Mouse (Mus musculus) brown adipose tissue, adult 24 weeks (tissue): ENCODE data around the gene Nop2. TPM values are rescaled to one million over a fixed set of nuclear protein-coding genes. Genes with fewer than 3 reads are reported as not detected.

Experiments
- H3K27ac ChIP-seq: fragments of 200-500 bp; replicated peaks from 2 replicates; pipeline ENCODE4 v1.5.1; 2012; ENCODE audit warnings: low read depth, mild to moderate bottlenecking, low read length
- H3K4me1 ChIP-seq: fragments of 200-500 bp; 2 replicates; pipeline ENCODE4 v1.6.1; 2012; ENCODE audit warnings: low read length, mixed read lengths; ENCODE audit not compliant: control insufficient read depth, insufficient read depth, insufficient read length
- H3K4me3 ChIP-seq: fragments of 200-500 bp; 2 replicates; pipeline ENCODE4 v1.5.1; 2012; ENCODE audit warnings: low read depth, mild to moderate bottlenecking, low read length, moderate library complexity; ENCODE audit not compliant: insufficient read depth
- polyA plus RNA-seq: library from polyadenylated mRNA; stranded (reverse); fragments of >200 nt; gene quantifications from 2 replicates; pipeline ENCODE4 v1.2.4, GENCODE M21; 2012; ENCODE audit not compliant: missing spikeins, insufficient read depth, insufficient read length

Nop2 gene
- polyA plus RNA-seq, 1 experiment: 10.0 TPM

DNA sequence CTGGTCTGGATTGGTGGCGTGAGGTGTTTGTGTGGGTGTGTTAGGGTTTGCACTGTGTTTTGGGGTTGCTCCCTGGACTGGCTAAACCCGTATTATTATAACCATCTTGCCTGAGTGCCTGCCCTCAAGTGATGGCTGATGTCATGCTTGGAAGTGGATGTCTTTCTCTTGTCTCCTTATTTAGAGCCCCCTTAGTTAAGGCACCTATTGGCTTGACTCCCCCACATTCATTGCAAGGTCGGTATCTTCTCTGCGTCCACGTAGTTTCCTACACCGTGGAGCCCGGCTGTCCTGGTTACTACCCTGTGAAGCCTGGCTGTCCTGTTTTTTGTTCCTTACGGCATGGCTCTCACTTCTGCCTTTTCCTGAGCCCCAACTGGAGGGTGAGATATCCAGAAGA, 33.8 kb upstream of the Nop2 start:
- H3K27ac ChIP-seq: peak overlapping the region; percentile 58
- peaks cover 19% of the 10 kb centered on the region for H3K4me1 ChIP-seq
- H3K4me3 ChIP-seq: peak overlapping the region; percentile 100

DNA sequence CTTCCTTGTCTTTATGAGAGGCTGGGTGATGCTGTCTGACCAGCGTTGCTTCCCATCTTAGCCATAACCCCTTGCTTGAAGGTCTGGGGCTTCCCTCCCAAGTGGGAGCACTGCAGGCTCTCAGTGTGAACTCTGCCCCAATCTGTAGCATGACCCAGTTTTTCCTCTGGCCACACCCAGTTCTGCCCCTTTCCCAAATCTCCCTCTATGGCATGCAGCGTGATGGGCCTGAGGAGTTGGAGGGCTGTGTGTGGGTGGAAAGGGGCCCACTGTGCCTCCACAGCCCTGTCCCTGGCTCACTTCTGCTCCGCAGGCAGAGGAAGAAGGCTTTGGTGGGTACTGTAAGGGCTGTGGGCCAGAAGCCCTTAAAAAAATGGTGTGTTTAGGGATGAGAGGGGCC, 33.2 kb upstream of the Nop2 start:
- Histone ChIP-seq H3K4me1 (peaks cover 19% of the 10 kb centered on the region), H3K4me3 (peak overlapping the region; percentile 100), H3K27ac (peak overlapping the region; percentile 58)

DNA sequence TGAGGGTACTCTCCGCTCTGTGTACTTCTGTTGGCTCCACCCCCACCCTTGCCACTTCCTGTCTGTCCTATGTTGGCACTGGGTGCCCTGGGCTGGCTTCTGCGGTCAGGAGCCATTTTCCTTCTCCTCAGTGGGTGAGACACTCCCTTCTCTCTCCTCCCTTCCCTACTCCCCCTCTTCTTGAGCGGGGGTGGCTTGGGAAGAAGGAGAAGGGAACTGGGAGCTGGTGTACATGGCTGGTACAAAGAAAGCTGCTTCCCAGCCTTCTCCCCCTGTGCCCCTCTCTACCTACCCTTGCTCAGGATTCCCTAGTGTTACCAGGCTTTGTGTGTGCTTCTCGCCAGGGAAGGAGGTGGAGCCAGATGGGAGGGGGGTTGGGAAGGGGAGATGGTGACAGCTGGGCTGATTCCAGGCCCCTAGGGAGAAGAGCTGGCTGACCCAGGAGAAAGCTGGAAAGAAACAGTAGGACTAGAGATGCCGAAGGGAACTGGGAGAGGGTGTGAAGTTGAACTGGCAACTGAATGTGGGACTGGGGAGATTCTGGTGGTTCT, 32.2 kb upstream of the Nop2 start:
- peak overlapping the region; percentile 58 for H3K27ac ChIP-seq
- peaks cover 19% of the 10 kb centered on the region for H3K4me1 ChIP-seq
- peak overlapping the region; percentile 31 for H3K4me3 ChIP-seq

DNA sequence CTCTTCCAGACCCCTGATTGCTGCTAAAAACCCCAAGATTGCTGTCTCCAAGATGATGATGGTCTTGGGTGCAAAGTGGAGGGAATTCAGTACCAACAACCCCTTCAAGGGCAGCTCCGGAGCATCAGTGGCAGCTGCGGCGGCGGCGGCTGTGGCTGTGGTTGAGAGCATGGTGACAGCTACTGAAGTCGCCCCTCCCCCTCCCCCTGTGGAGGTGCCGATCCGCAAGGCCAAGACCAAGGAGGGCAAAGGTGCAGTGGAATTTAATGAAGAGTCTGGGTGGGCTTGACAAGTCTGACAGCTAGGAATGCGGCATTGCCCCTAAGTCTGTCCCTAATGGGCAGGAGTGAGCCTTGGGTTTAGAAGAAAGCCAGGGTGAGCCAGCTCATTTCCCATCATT, 30.3 kb upstream of the Nop2 start:
- H3K27ac ChIP-seq: no peak overlapping the region
- no peak overlapping the region for H3K4me3 ChIP-seq
- H3K4me1 ChIP-seq: peaks cover 19% of the 10 kb centered on the region

GRCm38 (mm10) chr6:125104223-125104622, 27.5 kb upstream of the Nop2 start:
- peaks cover 9% of the 10 kb centered on the region for H3K4me1 ChIP-seq
- no peak overlapping the region for H3K27ac ChIP-seq
- H3K4me3 ChIP-seq: no peak overlapping the region

DNA sequence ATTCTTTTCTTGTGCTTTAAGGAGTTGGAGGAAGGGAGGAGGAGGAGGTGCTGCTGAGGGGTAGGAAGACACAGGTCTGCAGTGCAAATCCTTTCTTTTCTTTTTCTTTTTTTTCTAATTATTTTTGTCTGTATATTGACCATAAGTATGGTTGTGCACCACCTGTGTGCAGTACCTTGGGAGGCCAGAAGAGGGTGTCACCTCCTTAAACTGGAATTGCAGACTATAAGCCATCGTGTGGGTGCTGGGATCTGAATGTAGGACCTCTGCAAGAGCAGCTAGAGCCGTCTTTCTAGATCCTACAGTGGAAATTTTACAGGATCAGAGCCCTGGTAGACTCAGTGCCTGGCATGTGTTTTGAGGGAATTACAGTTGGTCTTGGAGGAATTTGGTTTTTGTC, 24.0 kb upstream of the Nop2 start:
- Histone ChIP-seq H3K4me1 (no peaks in the 10 kb centered on the region), H3K27ac (no peak overlapping the region)

GRCm38 (mm10) chr6:125109371-125109770, 22.3 kb upstream of the Nop2 start:
- no peak overlapping the region for H3K4me3 ChIP-seq
- no peak overlapping the region for H3K27ac ChIP-seq
- no peaks in the 10 kb centered on the region for H3K4me1 ChIP-seq

More for the DNA sequence above, 24.0 kb upstream of the Nop2 start:
- H3K4me3 ChIP-seq: no peak overlapping the region

DNA sequence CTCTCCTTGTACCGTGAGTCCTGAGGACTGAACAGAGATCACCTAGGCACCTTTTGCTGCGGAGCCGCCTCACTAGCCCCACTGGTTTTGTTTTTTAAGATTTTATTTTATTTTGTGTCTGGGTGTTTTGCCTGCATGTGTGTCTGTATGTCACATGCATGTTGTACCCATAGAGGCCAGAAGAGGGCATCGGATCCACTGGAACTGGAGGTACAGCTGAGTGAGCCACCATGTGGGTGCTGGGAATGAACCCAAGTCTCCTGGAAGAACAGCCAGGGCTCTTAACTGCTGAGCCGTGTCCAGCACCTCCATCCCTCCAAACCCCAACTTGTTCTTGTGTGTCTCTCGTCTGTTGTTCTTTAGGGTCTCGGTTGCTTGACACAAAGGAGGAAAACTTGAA, 20.8 kb upstream of the Nop2 start:
- Histone ChIP-seq H3K4me1 (no peaks in the 10 kb centered on the region), H3K4me3 (no peak overlapping the region), H3K27ac (no peak overlapping the region)

DNA sequence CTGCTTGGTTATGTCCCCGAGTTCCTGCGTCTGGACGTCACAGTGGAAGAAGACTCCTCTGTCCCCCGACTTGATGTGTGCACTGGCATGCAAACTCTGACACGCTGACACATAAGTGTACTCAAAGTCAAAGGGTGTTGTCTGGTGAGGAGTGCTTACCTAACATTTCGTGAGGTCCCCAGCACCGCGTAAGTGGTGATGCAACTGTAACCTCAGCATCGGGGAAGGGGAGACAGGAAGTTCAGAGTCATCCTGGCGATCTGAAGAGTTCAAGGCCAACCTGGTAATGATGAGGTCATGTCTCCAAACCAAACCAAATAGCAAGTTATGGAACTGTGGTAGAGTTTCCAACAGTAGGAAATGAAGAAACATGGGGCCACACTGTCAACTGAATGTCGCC, 19.2 kb upstream of the Nop2 start:
- H3K27ac ChIP-seq: no peak overlapping the region
- H3K4me1 ChIP-seq: no peaks in the 10 kb centered on the region
- no peak overlapping the region for H3K4me3 ChIP-seq

DNA sequence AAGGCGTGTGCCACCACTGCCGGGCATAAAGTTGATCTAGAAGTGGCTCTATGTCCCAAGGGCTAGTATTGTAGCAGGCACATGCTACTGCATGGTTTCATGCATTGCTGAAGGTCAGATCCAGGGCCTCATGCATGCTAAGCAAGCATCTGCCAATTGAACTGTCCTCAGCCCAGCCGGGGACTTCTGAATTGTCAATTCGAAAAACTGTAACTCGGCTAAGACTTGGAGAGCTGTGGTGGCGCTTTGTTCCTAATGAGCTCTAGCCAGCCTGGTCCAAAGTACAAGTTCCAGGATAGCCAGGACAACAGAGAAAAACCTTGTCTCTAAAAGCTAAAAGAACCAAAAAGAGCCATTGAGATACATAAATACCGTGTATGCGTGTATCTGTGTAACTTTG, 12.3 kb upstream of the Nop2 start:
- no peak overlapping the region for H3K4me3 ChIP-seq
- H3K27ac ChIP-seq: no peak overlapping the region
- H3K4me1 ChIP-seq: no peaks in the 10 kb centered on the region

DNA sequence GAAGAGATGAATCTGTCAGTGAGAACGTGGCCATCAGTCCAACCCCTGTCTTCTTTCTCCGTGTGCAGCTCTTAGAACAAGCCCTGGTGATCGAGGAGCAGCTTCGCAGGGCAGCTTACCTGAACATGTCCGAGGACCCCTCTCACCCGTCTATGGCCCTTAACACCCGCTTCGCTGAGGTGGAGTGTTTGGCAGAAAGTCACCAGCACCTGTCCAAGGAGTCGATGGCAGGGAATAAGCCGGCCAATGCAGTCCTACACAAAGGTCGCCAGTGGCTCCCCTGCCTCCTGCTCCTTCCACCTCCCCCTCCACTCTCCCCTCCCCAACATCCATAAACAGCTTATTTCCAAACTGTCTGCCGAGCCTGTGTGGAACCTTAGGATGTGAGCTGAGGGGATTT, 3.0 kb upstream of the Nop2 start:
- no peak overlapping the region for H3K4me3 ChIP-seq
- H3K27ac ChIP-seq: no peak overlapping the region
- peaks cover 4% of the 10 kb centered on the region; the same call in 1 of the 2 replicates for H3K4me1 ChIP-seq

DNA sequence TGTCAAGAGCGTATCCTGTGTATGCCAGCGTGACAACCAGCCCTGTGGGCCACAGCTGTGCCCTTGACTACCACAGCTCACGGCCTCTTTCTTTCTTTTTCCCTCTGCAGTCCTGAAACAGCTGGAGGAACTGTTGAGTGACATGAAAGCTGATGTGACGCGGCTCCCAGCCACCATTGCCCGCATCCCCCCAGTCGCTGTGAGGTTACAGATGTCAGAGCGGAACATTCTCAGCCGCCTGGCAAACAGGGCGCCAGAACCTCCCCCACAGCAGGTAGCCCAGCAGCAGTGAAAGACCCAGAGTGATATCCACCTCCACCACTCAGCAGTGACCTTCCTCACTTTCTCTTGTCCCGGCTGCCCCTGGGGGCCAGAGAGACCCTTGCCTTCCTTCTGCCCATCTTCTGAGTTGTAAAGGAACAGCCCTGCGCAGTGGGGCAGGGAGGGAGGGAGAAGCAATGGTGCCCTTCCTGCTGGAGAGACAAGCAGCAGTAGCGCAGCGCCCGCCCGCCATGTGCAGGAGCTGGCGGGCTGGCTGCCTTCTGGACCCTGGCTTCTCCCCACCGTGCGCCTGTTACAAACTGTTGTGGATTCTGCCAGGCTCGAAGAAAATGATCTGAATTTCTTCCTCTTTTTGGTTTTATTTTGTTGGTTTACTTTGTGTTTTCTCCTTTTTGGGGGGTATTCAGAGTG, 1.9 kb upstream of the Nop2 start:
- Histone ChIP-seq H3K4me3 (no peak overlapping the region), H3K27ac (no peak overlapping the region), H3K4me1 (peaks cover 4% of the 10 kb centered on the region; the same call in 1 of the 2 replicates)

DNA sequence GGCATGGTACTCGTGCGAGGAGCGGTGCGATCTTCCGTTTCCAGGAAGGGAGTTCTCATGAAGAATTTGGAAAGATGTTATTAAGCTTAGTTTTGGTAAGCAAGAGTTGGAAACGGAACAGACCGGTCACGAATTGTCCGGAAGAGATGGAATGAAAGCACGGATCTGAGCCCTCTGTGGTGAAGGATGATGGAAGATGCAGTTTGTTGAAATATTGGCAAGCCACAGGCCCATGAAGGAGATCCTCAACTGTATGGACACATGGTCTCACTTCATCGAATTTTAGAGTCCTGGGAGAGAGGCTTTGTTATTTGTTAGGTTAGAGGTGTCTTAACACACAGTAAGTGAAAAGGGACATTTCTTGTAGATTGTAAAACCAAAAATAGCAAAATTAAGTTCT, 761 bp downstream of the Nop2 start:
- peaks cover 4% of the 10 kb centered on the region; the same call in 1 of the 2 replicates for H3K4me1 ChIP-seq
- H3K27ac ChIP-seq: no peak overlapping the region

GRCm38 (mm10) chr6:125137002-125137671, 5.4 kb downstream of the Nop2 start:
- Histone ChIP-seq H3K4me3 (no peak overlapping the region), H3K4me1 (peaks cover 4% of the 10 kb centered on the region; the same call in 1 of the 2 replicates), H3K27ac (no peak overlapping the region)

More for the DNA sequence above, 761 bp downstream of the Nop2 start:
- peak overlapping the region; percentile 88 for H3K4me3 ChIP-seq

DNA sequence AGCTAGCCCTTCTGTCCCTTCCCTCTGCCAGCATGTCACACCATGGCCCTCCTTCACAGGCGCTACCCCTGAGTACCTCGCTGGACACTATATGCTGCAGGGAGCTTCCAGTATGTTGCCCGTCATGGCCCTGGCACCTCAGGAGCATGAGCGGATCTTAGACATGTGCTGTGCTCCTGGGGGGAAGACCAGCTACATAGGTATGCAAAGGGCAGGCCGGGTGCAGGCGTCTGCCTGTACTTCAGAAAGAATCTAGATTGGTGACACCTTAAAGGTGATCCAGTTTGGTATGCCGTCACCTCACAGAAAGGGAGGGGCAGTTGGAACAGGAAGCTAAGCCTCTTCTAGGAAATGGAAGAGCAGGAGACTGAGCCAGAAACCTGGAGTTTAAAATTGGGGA, 8.0 kb downstream of the Nop2 start:
- no peak overlapping the region for H3K4me3 ChIP-seq
- no peak overlapping the region for H3K27ac ChIP-seq

DNA sequence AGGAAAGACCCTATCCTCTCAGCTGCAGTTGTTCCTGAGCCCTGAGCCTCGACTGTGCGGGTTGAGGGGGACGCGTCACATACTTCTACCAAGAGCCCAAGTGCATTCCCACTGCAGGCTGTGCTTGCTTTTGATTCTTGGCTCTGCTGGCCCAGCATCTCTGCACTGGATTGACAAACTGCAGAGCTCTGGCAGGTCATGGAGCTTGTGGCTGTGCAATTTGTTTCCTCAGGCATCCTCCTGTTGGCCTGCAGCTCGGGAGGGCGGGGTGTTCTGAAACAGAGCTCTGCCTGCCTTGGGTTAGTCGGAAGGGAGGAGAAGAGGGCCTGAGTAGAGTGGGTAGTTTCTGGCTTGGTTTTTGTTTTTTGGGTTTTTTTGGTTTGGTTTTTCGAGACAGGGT, 10.7 kb downstream of the Nop2 start:
- H3K4me3 ChIP-seq: no peak overlapping the region
- H3K4me1 ChIP-seq: peaks cover 11% of the 10 kb centered on the region
- H3K27ac ChIP-seq: no peak overlapping the region

More for the DNA sequence above, 8.0 kb downstream of the Nop2 start:
- no peaks in the 10 kb centered on the region for H3K4me1 ChIP-seq
